Mouse (Mus musculus) neural tube, embryonic 12.5 days (tissue): ENCODE data around the gene Pltp. TPM values are rescaled to one million over a fixed set of nuclear protein-coding genes. Genes with fewer than 3 reads are reported as not detected.
A peak's percentile ranks its signal among the peaks of the same experiment; 100 is the strongest.
"Not testable (repeated sequence)": the region's sequence is repeated elsewhere in the genome, so short reads cannot be mapped to it uniquely, and the experiment has no call there.

Experiments used
- ATAC-seq: fragments of 200-750 bp; cut with Nextera tagmentation; 2 replicates; pipeline ENCODE4 v1.8.0; 2017; ENCODE audit warnings: low read depth, mild to moderate bottlenecking, moderate TSS enrichment, moderate library complexity; ENCODE audit not compliant: low FRiP score
- H3K27ac ChIP-seq: fragments of 300-500 bp; sonication (generic); 2 replicates; pipeline ENCODE4 v1.5.1; 2016
- H3K27me3 ChIP-seq: fragments of 300-500 bp; sonication (generic); replicated peaks from 2 replicates; pipeline ENCODE4 v1.6.1; 2016; ENCODE audit warnings: mild to moderate bottlenecking
- H3K36me3 ChIP-seq: fragments of 300-500 bp; sonication (generic); 2 replicates; pipeline ENCODE4 v1.6.1; 2016; ENCODE audit warnings: mild to moderate bottlenecking
- H3K4me1 ChIP-seq: fragments of 300-500 bp; sonication (generic); 2 replicates; pipeline ENCODE4 v1.6.1; 2016
- H3K4me2 ChIP-seq: fragments of 300-500 bp; sonication (generic); replicated peaks from 2 replicates; pipeline ENCODE4 v1.6.1; 2016; ENCODE audit warnings: mild to moderate bottlenecking
- H3K4me3 ChIP-seq: fragments of 300-500 bp; sonication (generic); 2 replicates; pipeline ENCODE4 v1.5.1; 2016
- H3K9ac ChIP-seq: fragments of 300-500 bp; sonication (generic); 2 replicates; pipeline ENCODE4 v1.6.1; 2016; ENCODE audit warnings: mild to moderate bottlenecking
- H3K9me3 ChIP-seq: fragments of 300-500 bp; sonication (generic); 2 replicates; pipeline ENCODE4 v1.6.1; 2016; ENCODE audit warnings: mild to moderate bottlenecking
- WGBS: fragments of 180-500 bp; shearing (Covaris S2); methylation state at CpG from one replicate; pipeline ENCODE4 v1.1.7; 2016; 5-methylcytosine and 5-hydroxymethylcytosine counted together
- polyA plus RNA-seq: library from polyadenylated mRNA; unstranded; fragments of >200 nt; fragmentation: Nextera tagmentation; extraction: Ambion mirVana; gene quantifications from 2 replicates; pipeline ENCODE4 v1.2.1, GENCODE M21; 2016

Gene Pltp
- polyA plus RNA-seq, 1 experiment from 2014 or later: 87.9 TPM

DNA sequence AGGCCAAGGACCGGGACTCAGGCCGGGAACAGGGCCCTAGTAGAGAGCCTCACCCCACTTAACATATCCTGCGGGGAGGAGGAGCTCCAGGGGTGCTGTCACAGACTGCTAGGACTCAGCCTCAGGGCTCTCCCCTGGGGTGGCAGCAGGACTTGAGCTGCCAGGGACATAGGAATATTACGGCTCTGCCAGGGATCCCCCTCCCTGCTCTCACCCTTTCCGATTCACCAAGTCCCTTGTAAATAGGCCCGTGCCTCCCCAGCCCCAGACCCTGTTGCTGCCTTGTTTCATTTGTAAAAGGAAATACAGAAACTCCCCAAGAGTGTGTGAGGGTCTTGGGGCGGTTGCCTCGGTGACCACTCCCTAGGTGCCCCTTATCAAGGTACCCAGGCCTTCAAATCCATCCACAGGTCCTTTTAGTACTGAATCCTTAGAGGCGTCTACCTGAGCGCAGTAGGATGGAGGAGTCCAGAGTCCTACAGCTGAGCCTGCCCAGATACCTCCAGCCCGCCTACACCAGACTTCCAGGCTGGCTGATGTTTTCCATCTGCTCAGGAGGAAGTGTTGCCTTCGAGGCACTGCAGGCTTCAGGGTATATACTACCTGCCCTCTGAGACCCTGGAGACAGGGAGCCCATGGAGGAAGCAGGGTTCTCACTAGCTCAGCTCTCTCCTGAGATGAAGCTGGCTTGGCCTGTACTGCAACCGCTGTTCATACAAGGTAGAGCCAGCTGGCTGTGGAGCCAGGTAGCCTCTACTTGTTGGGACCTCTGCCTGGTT, 33.7 kb upstream of the Pltp start:
- H3K4me2 ChIP-seq: no peak overlapping the region

DNA sequence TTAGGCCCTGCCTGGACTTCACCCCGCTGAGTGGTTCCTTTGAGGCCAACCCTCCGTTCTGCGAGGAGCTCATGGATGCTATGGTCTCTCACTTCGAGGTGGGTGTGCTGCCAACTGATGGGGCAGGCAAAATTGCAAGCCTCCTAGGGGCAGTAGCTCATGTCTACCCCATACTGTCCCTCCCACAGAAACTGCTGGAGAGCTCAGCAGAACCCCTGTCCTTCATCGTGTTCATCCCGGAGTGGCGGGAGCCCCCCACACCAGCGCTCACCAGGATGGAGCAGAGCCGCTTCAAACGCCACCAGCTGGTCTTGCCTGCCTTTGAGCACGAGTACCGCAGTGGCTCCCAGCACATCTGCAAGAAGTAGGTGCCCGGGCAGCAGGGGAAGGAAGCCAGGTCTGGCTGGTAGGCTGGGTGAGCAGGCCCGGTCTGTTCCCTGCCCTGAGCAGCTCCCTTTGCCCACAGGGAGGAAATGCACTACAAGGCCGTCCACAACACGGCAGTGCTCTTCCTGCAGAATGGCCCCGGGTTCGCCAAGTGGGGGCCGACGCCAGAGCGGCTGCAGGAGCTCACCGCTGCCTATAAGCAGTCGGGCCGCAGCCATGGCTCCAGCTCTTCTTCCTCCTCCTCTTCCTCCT, 33.0 kb upstream of the Pltp start:
- H3K4me2 ChIP-seq: no peak overlapping the region
- H3K27ac ChIP-seq: 0 out of 2 replicates have a peak overlapping the region, but pooled peaks have one; percentile 4
- H3K4me3 ChIP-seq: no peak overlapping the region
- 91% methylated on average over 24 of the region's 24 CpGs for WGBS
- H3K27me3 ChIP-seq: no peaks in the 10 kb centered on the region
- no peak for ATAC-seq
- H3K4me1 ChIP-seq: no peaks in the 10 kb centered on the region
- 0 out of 2 replicates have a peak overlapping the region, but pooled peaks have one; percentile 13 for H3K9ac ChIP-seq
- peaks cover 100% of the 10 kb centered on the region for H3K36me3 ChIP-seq
- H3K9me3 ChIP-seq: no peaks in the 10 kb centered on the region

More for the DNA sequence above, 33.7 kb upstream of the Pltp start:
- 90% methylated on average over 13 of the region's 13 CpGs for WGBS
- no peak overlapping the region for H3K9ac ChIP-seq
- no peak for ATAC-seq
- H3K4me3 ChIP-seq: no peak overlapping the region
- H3K27ac ChIP-seq: 0 out of 2 replicates have a peak overlapping the region, but pooled peaks have one; percentile 4
- H3K36me3 ChIP-seq: peaks cover 100% of the 10 kb centered on the region
- H3K27me3 ChIP-seq: no peaks in the 10 kb centered on the region
- no peaks in the 10 kb centered on the region for H3K4me1 ChIP-seq
- no peaks in the 10 kb centered on the region for H3K9me3 ChIP-seq

DNA sequence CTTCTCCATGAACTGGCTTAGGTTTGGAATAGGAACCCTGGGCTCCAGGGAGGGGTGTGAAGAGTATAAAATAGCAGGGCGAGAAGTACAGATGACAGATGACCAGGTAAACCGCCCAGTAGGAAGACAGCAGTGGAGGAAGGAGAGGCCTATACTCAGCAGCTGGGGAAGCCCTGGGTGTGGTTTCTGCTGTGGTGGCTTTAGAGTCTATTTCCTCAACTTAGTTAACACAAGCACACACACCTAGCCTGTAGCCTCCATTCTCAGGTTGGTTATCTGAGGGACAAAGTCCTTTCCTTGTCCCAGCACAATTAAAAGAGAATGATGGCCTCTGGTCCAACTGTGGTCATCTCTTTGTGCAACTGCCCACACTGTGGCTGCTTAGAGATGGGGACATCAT, 32.4 kb upstream of the Pltp start:
- H3K36me3 ChIP-seq: peaks cover 100% of the 10 kb centered on the region

DNA sequence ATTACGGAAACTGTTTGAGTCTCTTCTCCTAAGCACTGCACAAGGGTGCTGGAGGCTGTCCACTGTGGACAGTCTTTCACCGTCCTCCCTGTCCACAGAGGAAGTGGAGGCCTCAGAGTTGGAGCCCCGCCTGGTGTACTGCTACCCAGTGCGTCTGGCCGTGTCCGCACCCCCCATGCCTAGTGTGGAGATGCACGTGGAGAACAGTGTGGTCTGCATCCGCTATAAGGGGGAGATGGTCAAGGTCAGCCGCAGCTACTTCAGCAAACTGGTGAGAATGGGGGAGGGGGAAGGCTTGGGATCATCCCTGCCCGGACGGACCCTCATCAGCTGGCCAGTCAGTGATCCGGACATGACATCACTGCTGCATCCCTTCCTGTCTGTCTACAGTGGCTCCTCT, 31.5 kb upstream of the Pltp start:
- H3K9ac ChIP-seq: no peak overlapping the region
- no peaks in the 10 kb centered on the region for H3K9me3 ChIP-seq
- 88% methylated on average over 12 of the region's 12 CpGs for WGBS
- H3K27me3 ChIP-seq: no peaks in the 10 kb centered on the region
- no peak overlapping the region for H3K27ac ChIP-seq
- peaks cover 98% of the 10 kb centered on the region for H3K36me3 ChIP-seq
- no peak overlapping the region for H3K4me3 ChIP-seq
- no peak overlapping the region for H3K4me2 ChIP-seq
- ATAC-seq: no peak
- no peaks in the 10 kb centered on the region for H3K4me1 ChIP-seq

More for the DNA sequence above, 32.4 kb upstream of the Pltp start:
- WGBS: 92% methylated on average over 2 of the region's 2 CpGs
- H3K9me3 ChIP-seq: no peaks in the 10 kb centered on the region
- no peaks in the 10 kb centered on the region for H3K27me3 ChIP-seq
- ATAC-seq: no peak
- H3K4me1 ChIP-seq: no peaks in the 10 kb centered on the region
- H3K4me2 ChIP-seq: no peak overlapping the region
- no peak overlapping the region for H3K27ac ChIP-seq
- no peak overlapping the region for H3K4me3 ChIP-seq
- H3K9ac ChIP-seq: no peak overlapping the region

DNA sequence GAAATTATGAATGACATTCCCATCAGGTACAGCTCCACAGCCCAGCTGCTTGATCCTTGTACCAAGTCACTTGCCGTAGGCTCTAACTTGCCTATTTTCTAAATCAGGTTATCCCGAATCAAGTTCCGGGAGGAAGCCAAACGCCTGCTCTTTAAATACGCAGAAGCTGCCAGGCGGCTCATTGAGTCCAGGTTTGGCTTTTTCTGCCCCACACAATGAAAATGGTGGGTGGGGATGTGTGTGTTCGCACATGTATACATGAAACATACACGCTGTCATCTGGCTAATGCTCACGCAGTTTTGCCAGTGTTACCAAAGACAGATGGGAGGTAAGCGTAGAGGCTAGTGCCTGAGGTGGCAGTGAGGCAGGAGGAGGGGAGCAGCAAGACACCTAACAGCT, 29.1 kb upstream of the Pltp start:
- Histone ChIP-seq H3K4me1 (peaks cover 3% of the 10 kb centered on the region; the same call in 1 of the 2 replicates), H3K36me3 (peaks cover 86% of the 10 kb centered on the region), H3K27ac (no peak overlapping the region), H3K9ac (no peak overlapping the region), H3K9me3 (no peaks in the 10 kb centered on the region), H3K4me3 (no peak overlapping the region), H3K4me2 (no peak overlapping the region), H3K27me3 (no peaks in the 10 kb centered on the region)
- no peak for ATAC-seq
- WGBS: 97% methylated on average over 10 of the region's 10 CpGs

DNA sequence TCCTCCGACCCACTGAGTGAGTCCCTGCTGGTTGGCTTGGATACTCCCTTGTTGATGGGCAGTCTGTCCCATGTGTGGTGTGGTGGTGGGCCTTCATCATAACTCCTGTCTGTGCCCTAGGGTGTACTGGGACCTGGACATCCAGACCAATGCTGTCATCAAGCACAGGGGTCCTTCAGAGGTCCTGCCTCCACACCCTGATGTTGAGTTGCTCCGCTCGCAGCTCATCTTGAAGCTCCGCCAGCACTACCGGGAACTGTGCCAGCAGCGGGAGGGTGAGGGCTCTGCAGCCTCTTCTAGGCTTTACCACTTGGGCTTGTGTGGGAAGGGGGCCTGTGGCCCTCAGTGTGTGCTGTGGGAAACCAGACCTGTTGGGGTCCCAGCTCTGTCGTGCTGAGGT, 28.3 kb upstream of the Pltp start:
- H3K36me3 ChIP-seq: peaks cover 78% of the 10 kb centered on the region
- no peaks in the 10 kb centered on the region for H3K27me3 ChIP-seq
- H3K27ac ChIP-seq: no peak overlapping the region

DNA sequence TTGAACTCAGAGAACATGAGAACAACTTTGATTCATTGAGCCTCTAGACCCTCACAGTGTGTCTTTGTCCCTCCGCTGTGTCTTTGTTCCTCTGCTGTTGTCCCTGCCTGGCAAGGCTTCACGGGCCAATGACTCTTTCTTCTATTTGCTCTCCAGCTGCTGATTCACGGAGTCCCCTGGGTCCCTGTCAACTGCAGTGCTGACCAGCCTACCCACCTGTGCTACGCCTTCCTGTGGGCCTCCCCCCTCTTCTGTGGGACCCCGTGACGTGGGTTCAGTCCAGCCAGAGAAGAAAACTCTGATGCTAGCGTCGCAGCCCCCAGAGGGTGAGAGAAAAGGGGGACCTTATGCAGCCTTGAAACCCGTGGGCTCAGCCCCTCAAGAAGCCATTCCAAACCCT, 25.1 kb upstream of the Pltp start:
- Histone ChIP-seq H3K4me3 (no peak overlapping the region), H3K4me2 (no peak overlapping the region), H3K9ac (no peak overlapping the region; the same call in 1 of the 2 replicates), H3K36me3 (peaks cover 46% of the 10 kb centered on the region), H3K9me3 (no peaks in the 10 kb centered on the region), H3K27ac (no peak overlapping the region), H3K27me3 (no peaks in the 10 kb centered on the region), H3K4me1 (peaks cover 21% of the 10 kb centered on the region)
- 41% methylated on average over 9 of the region's 9 CpGs for WGBS
- ATAC-seq: no peak

More for the DNA sequence above, 28.3 kb upstream of the Pltp start:
- 91% methylated on average over 7 of the region's 7 CpGs for WGBS
- Histone ChIP-seq H3K4me3 (no peak overlapping the region), H3K4me1 (peaks cover 7% of the 10 kb centered on the region), H3K9me3 (no peaks in the 10 kb centered on the region), H3K4me2 (no peak overlapping the region), H3K9ac (no peak overlapping the region)
- ATAC-seq: no peak

DNA sequence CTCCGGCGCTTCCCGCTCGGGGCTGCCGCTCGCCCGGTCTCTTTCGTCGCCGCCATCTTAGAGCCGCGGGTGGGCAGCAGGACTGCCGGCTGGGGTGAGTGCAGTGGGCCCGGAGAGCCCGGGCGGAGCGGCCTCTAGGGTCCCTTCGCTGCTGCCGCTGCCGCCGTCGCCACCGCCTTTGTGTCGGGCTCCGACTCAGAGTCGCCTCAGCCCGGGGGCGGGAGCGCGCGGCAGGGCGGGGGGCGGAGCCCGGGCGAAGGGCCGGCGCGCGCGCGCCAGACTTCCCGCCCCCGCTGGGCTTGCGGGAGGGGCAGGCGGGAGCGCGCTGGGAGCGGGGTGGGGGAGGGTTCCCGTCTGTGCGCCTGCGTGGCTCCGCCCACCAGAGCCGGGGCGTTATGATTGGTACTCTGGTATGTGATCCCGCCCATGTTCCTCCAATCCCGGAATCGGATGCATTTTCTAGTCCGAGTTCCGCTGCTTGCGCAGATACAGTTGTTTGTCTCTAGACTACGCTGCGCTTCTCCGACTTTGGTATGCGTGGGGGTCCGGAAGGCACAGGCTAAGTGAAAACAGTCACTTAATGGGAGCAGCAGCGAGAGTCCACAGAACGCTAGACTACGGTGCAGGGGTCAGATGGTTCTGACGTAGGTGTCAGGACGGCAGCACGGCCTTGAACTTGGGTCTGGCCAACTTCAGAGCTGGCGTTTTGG, 22.2 kb upstream of the Pltp start:
- peak overlapping the region; percentile 99 for H3K9ac ChIP-seq
- WGBS: under 1% methylated on average over 60 of the region's 72 CpGs
- peak overlapping the region; percentile 94 for H3K4me3 ChIP-seq
- H3K27me3 ChIP-seq: no peaks in the 10 kb centered on the region
- peak overlapping the region; percentile 86 for H3K4me2 ChIP-seq
- H3K9me3 ChIP-seq: no peaks in the 10 kb centered on the region
- peak; percentile 83 for ATAC-seq
- peak overlapping the region; percentile 100 for H3K27ac ChIP-seq
- H3K4me1 ChIP-seq: peaks cover 23% of the 10 kb centered on the region
- H3K36me3 ChIP-seq: peaks cover 17% of the 10 kb centered on the region

DNA sequence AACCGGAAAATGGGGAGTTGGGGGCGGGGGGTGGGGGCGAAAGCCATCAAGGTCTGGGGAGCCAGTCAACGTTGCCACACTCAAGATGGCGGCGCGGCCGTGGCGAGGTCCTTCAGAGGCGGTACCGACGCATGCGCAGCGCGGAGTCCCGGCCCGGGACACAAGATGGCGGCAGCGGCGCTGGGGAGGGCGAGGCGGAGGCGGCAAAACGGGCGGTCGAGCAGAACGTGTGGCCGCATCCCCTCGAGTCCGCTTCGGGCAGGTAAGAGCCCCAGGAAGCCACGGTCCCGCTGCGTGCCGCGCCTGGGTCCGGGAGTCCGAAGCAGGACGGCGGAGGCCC, 21.7 kb upstream of the Pltp start, which contains the start of gene Pcif1:
TSS of gene Pcif1 (plus strand) at position 77 of the 340 bp plus-strand sequence.
- peak within 1 kb of the TSS; percentile 99 for H3K9ac ChIP-seq
- under 1% methylated on average over 40 of the region's 40 CpGs for WGBS

DNA sequence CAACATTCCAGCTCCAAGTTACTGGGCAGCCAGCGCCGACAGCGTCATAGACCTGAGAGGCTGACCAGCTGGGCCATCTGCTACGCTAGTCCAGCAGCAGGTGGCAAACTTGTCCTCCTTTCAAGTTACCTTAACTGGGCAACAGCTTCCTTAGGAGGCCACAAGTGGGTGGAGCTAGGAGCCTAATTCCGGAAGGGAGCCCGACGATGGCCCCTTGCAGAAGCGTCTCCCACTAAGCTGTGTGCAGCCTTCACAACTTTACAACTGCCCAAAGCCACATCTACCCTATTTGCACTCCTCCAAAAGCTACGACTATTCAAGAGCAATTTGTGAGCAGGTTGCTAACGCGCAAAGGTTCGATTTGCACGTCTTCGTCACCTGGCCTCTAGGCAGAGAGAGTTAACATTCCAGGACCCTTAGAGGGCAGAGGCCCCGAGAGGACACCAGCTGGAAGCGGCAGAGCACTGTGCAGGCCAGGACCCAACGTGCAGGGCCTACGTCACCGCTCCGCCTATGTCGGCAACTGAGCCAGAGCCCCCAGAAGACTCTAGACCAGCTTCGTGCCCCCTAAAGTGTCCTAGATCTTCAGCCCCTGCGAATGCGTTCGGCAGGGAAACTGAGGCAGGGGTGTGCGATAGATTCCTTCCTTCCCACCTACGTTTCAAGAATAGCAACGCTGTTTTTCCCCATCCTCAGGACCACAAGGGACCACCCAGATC, 21.2 kb upstream of the Pltp start:
- peaks cover 9% of the 10 kb centered on the region for H3K36me3 ChIP-seq
- peaks cover 29% of the 10 kb centered on the region for H3K4me1 ChIP-seq
- peak overlapping the region; percentile 99 for H3K9ac ChIP-seq
- H3K9me3 ChIP-seq: no peaks in the 10 kb centered on the region
- peak overlapping the region; percentile 100 for H3K27ac ChIP-seq
- H3K27me3 ChIP-seq: no peaks in the 10 kb centered on the region
- peak overlapping the region; percentile 94 for H3K4me3 ChIP-seq
- ATAC-seq: peak; percentile 54
- WGBS: 1% methylated on average over 28 of the region's 28 CpGs
- peak overlapping the region; percentile 86 for H3K4me2 ChIP-seq

More for the DNA sequence above, 21.7 kb upstream of the Pltp start, which contains the start of gene Pcif1:
- peak; percentile 88 for ATAC-seq
- H3K27me3 ChIP-seq: no peaks in the 10 kb centered on the region
- H3K36me3 ChIP-seq: peaks cover 14% of the 10 kb centered on the region
- peaks cover 24% of the 10 kb centered on the region for H3K4me1 ChIP-seq
- peak within 1 kb of the TSS; percentile 94 for H3K4me3 ChIP-seq
- H3K27ac ChIP-seq: peak within 1 kb of the TSS; percentile 100
- H3K9me3 ChIP-seq: no peaks in the 10 kb centered on the region
- H3K4me2 ChIP-seq: peak within 1 kb of the TSS; percentile 86

DNA sequence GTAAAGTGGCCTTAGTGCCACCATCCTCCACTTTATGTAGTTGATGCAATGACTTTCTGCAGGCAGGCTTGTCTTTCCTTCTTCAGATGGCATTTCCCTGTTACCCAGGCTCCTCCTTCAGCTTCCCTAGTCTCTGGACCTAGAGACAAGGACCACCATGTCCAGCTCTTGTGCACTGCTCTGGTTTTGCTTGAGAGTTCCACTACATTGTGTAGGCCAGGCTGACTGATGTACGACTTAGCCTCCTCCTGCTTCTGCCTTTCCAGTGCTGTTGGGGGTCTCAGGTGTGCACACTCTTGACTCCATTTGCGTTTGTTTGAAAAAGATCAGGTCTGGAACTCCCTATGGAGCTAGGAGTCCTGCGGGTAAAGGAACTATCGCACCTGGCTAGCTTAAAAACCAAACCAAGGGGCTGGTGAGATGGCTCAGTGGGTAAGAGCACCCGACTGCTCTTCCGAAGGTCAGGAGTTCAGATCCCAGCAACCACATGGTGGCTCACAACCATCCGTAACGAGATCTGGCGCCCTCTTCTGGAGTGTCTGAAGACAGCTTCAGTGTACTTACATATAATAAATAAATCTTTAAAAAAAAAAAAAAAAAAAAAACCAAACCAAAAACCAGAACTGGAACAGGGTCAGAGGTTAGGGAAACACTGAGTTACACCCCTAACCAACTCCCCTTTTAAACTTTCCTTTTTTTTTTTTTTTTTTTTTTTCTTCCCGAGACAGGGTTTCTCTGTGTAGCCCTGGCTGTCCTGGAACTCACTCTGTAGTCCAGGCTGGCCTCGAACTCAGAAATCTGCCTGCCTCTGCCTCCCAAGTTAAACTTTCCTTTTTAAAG, 20.1 kb upstream of the Pltp start:
- 72% methylated on average over 11 of the region's 11 CpGs for WGBS
- H3K27me3 ChIP-seq, H3K4me3 ChIP-seq, H3K27ac ChIP-seq, H3K36me3 ChIP-seq, H3K9ac ChIP-seq, ATAC-seq, H3K9me3 ChIP-seq: not testable (repeated sequence)
- Histone ChIP-seq H3K4me2 (peak overlapping the region; percentile 86), H3K4me1 (peaks cover 27% of the 10 kb centered on the region)
